Mouse (Mus musculus): ENCODE results near the gene Plod1.

DNA sequence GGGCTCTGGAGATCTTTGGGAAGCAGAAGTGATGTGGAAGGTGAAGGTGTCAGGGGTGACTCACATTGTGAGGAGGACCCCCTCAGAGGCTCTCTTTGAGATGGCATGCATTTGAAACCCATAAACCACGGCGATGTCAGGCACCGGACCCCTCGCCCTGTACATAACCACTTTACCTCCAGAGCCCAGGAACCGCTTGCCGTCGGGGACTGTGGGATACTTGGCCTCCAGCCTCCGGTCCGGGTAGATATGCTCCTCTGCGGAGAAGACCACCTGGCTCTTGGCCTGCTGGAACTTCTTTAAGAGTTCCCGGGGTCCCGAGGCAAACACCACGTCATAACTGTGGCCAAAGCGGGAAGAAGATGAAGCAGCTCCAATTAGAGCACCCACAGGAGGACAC, 5.6 kb downstream of the Plod1 start:
- TF ChIP-seq CTCF (IDR thresholded peaks at IDR 0.05 in 2 of 3, conservative IDR thresholded peaks at IDR 0.05 in 1 of 3; ENCODE audit: control insufficient read depth in 1 of 3, insufficient read depth in 1 of 3, low read depth in 2 of 3, low read length in 3 of 3, poor library complexity in 1 of 3, severe bottlenecking in 1 of 3) (no peak), POLR2A (IDR thresholded peaks at IDR 0.05; ENCODE audit: control insufficient read depth in 1 of 2, insufficient read depth in 1 of 2, low read depth in 1 of 2, low read length in 2 of 2, poor library complexity in 1 of 2) (no peak), SIN3A (IDR thresholded peaks at IDR 0.05; ENCODE audit: low read length) (no peak)

Measured in MEL (cell line).